Mouse (Mus musculus) v-Abl transformed pro-B cells (cell line): ENCODE results near the gene Qtrt2.

Experiments used
- in situ Hi-C, 2 experiments: fragments of 400-800 bp; cut with MboI; formaldehyde crosslinking; loops; one replicate each; pipeline ENCODE4 v1.15.1; 2025; ENCODE audit not compliant: unreplicated experiment in 2 of 2

Qtrt2 gene

GRCm38 (mm10) chr16:43926341-43926859 is at the start of gene Qtrt2:
Gene Qtrt2 (minus strand): TSS chr16:43926809.
- in situ Hi-C loops: no loop called here

- in situ Hi-C loops: no loop called here
Observed at GRCm38 (mm10) chr16:43973606-43974220, 47.1 kb upstream of the Qtrt2 start.

GRCm38 (mm10) chr16:43973147-43973546 is 46.5 kb upstream of the Qtrt2 start:
- in situ Hi-C loops: no loop called here

- in situ Hi-C loops: no loop called here
Observed at GRCm38 (mm10) chr16:43972391-43972790, 45.8 kb upstream of the Qtrt2 start.

GRCm38 (mm10) chr16:43971741-43972140 is 45.1 kb upstream of the Qtrt2 start:
- in situ Hi-C loops: no loop called here

- in situ Hi-C loops: no loop called here
Observed at GRCm38 (mm10) chr16:43971189-43971588, 44.6 kb upstream of the Qtrt2 start.

GRCm38 (mm10) chr16:43970426-43970825 is 43.8 kb upstream of the Qtrt2 start:
- in situ Hi-C loops: no loop called here

GRCm38 (mm10) chr16:43965781-43966389 is 39.3 kb upstream of the Qtrt2 start:
- in situ Hi-C loops: no loop called here

- in situ Hi-C loops: no loop called here
Observed at GRCm38 (mm10) chr16:43963780-43964179, 37.2 kb upstream of the Qtrt2 start.

GRCm38 (mm10) chr16:43963291-43963690 is 36.7 kb upstream of the Qtrt2 start:
- in situ Hi-C loops: no loop called here

- in situ Hi-C loops: no loop called here
Observed at GRCm38 (mm10) chr16:43958038-43958437, 31.4 kb upstream of the Qtrt2 start.

- in situ Hi-C loops: no loop called here
Observed at GRCm38 (mm10) chr16:43954913-43955312, 28.3 kb upstream of the Qtrt2 start.

GRCm38 (mm10) chr16:43951591-43951990 is 25.0 kb upstream of the Qtrt2 start:
- in situ Hi-C loops: no loop called here

- in situ Hi-C loops: no loop called here
Observed at GRCm38 (mm10) chr16:43945869-43946268, 19.3 kb upstream of the Qtrt2 start.

- in situ Hi-C loops: no loop called here
Observed at GRCm38 (mm10) chr16:43945351-43945750, 18.7 kb upstream of the Qtrt2 start.

GRCm38 (mm10) chr16:43940846-43941245 is 14.2 kb upstream of the Qtrt2 start:
- in situ Hi-C loops: no loop called here

GRCm38 (mm10) chr16:43935892-43936291 is 9.3 kb upstream of the Qtrt2 start:
- in situ Hi-C loops: no loop called here

- in situ Hi-C loops: no loop called here
Observed at GRCm38 (mm10) chr16:43935367-43935766, 8.8 kb upstream of the Qtrt2 start.

GRCm38 (mm10) chr16:43934856-43935255 is 8.2 kb upstream of the Qtrt2 start:
- in situ Hi-C loops: no loop called here

- in situ Hi-C loops: no loop called here
Observed at GRCm38 (mm10) chr16:43933041-43933440, 6.4 kb upstream of the Qtrt2 start.

- in situ Hi-C loops: no loop called here
Observed at GRCm38 (mm10) chr16:43932319-43932718, 5.7 kb upstream of the Qtrt2 start.

- in situ Hi-C loops: no loop called here
Observed at GRCm38 (mm10) chr16:43931502-43931901, 4.9 kb upstream of the Qtrt2 start.
